Mouse (Mus musculus): ENCODE measurements around the gene Gtf3c5.

The Gtf3c5 gene

GRCm38 (mm10) chr2:28533901-28534435 lies 49.6 kb downstream of the Gtf3c5 start:
- DNase-seq: no peak

GRCm38 (mm10) chr2:28532938-28533771 lies 50.4 kb downstream of the Gtf3c5 start:
- DNase-seq: peak; percentile 93 to 94

GRCm38 (mm10) chr2:28530311-28530710 lies 53.2 kb downstream of the Gtf3c5 start:
- no peak for DNase-seq

GRCm38 (mm10) chr2:28529856-28530255 lies 53.7 kb downstream of the Gtf3c5 start:
- no peak for DNase-seq

- DNase-seq: no peak
Measured at GRCm38 (mm10) chr2:28528354-28528730, 55.2 kb downstream of the Gtf3c5 start.

- DNase-seq: no peak
Measured at GRCm38 (mm10) chr2:28527436-28528353, 55.9 kb downstream of the Gtf3c5 start.

GRCm38 (mm10) chr2:28525943-28526876 lies 57.3 kb downstream of the Gtf3c5 start:
- DNase-seq: peak; percentile 66 to 74

GRCm38 (mm10) chr2:28525219-28525942 lies 58.2 kb downstream of the Gtf3c5 start:
- DNase-seq: peak; percentile 55 to 57

- DNase-seq: no peak
Measured at GRCm38 (mm10) chr2:28524406-28524805, 59.1 kb downstream of the Gtf3c5 start.

GRCm38 (mm10) chr2:28523643-28524117 lies 59.9 kb downstream of the Gtf3c5 start:
- no peak for DNase-seq

GRCm38 (mm10) chr2:28522166-28522565 lies 61.4 kb downstream of the Gtf3c5 start:
- DNase-seq: no peak

- no peak for DNase-seq
Measured at GRCm38 (mm10) chr2:28521571-28522151, 61.9 kb downstream of the Gtf3c5 start.

- DNase-seq: no peak
Measured at GRCm38 (mm10) chr2:28520581-28520980, 63.0 kb downstream of the Gtf3c5 start.

- peak; percentile 62 to 69 for DNase-seq
Measured at GRCm38 (mm10) chr2:28518231-28518630, 65.3 kb downstream of the Gtf3c5 start.

- peak; percentile 93 to 94 for DNase-seq
Measured at GRCm38 (mm10) chr2:28517206-28517909, 66.2 kb downstream of the Gtf3c5 start.
